Mouse (Mus musculus) testis, adult 10 weeks (tissue): ENCODE measurements around the gene Best1. TPM values are rescaled to one million over a fixed set of nuclear protein-coding genes. Genes with fewer than 3 reads are reported as not detected.

Source experiments
- polyA plus RNA-seq: library from polyadenylated mRNA; stranded (reverse); fragments of 350-450 nt; fragmentation: Illumina TruSeq; extraction: RNeasy Lipid Tissue Mini Kit (QIAGEN cat#74804); gene quantifications from one replicate; pipeline ENCODE4 v1.2.3, GENCODE M21; 2014; ENCODE audit warnings: low read depth, low replicate concordance

Best1 gene
- 87.4 TPM for polyA plus RNA-seq

GRCm38 (mm10) chr19:10001206-10001969 is at the start of gene Best1, which contains the start of gene Rab3il1:
TSS of gene Best1 (minus strand) at chr19:10001633.
TSS of gene Rab3il1 (plus strand) at chr19:10001669.

GRCm38 (mm10) chr19:10041388-10042148 is 40.1 kb upstream of the Best1 start, which contains the start of gene Fads3:
TSS of gene Fads3 (plus strand) at chr19:10041569.

GRCm38 (mm10) chr19:9980258-9980657 is 21.2 kb downstream of the Best1 start, which contains the start of gene Fth1:
TSS of gene Fth1 (plus strand) at chr19:9980598.

Other genes starting within 250 kb of the Best1 start
- not detected for gene Scgb2a2, start 154.1 kb downstream of the Best1 start, polyA plus RNA-seq
- gene Incenp, start 102.1 kb downstream of the Best1 start, polyA plus RNA-seq, result 18.8 TPM
- 276 TPM for gene Fth1, start 21.0 kb downstream of the Best1 start, polyA plus RNA-seq
- gene Rab3il1, start within 50 bp of the Best1 start, polyA plus RNA-seq, result 65.0 TPM
- 0.48 TPM for gene Fads3, start 39.9 kb upstream of the Best1 start, polyA plus RNA-seq
- gene Fads2, start 100.1 kb upstream of the Best1 start, polyA plus RNA-seq, result 23.2 TPM
- 33.5 TPM for gene Fads1, start 181.3 kb upstream of the Best1 start, polyA plus RNA-seq
- 80.5 TPM for gene Tmem258, start 202.4 kb upstream of the Best1 start, polyA plus RNA-seq
- 3.1 TPM for gene Fen1, start 202.5 kb upstream of the Best1 start, polyA plus RNA-seq
- 0.36 TPM for gene Myrf, start 239.1 kb upstream of the Best1 start, polyA plus RNA-seq